ENCODE assay signal across 9 mouse cellular contexts in the genomic region with DNA sequence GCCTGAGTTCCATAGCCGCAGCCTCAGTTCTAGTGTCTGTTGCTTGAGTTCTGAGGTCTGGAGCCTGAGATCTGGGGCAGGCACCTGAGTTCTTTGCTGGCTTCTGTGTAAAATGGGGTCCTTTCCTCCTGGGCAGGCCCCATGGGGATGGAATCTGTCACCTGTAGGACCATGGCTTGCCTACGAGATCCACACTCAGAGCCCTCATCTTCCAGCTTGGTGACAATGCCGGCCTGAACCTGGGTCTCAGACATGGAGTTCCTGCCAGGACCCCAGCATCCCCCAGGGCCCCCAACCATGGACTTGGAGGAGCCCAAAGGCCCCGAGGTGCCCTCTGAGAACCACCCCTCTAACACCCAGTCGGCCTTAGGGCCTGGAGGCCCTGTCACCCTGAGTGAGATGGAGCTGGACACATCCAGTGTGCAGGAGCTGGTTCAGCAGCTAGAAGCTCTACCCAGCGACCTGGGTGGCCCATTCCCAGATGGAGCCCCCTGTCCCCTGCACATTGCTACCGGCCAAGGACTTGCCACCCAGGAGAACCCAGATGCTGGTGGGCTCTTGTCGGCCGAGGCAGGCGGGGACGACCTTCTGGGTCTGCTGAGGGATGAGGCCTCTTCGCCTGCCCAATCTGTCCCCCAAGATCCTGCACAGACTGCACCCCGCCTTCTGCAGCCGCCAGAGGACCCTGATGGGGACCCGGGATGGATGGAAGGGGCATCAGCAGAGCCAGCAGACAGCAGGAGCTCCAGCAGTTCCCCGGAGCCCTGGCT. TPM values are rescaled to one million over a fixed set of nuclear protein-coding genes. Genes with fewer than 3 reads are reported as not detected.
A peak's percentile ranks its signal among the peaks of the same experiment; 100 is the strongest.
DNase-seq lines count a peak whose midpoint lies in the region; ATAC-seq lines count a peak whose summit lies in the region.
"Had no signal": no experiment of that assay in that cellular context is flagged by ENCODE, and none has a peak within 500 bp of the region (broad histone marks: within the 10 kb centered on the region; RNA-seq: fewer than 3 reads in every experiment).

No protein-coding gene starts in this region.

- H3K9ac ChIP-seq in kidney, embryonic 14.5 days (ENCODE audit: low read depth, low read length) = peak overlapping the region; percentile 89
- peak overlapping the region; percentile 78 for H3K9ac ChIP-seq in hindbrain, embryonic 12.5 days
- H3K9ac ChIP-seq in midbrain, embryonic 12.5 days (replicated peaks) = peak overlapping the region; percentile 79

- peaks cover 19% of the 10 kb centered on the region; the same call in 1 of the 2 replicates for H3K4me1 ChIP-seq in kidney, embryonic 14.5 days (ENCODE audit: control insufficient read depth, insufficient read depth, low read length)
- peaks cover 8% of the 10 kb centered on the region; the same call in 1 of the 2 replicates for H3K4me1 ChIP-seq in brown adipose tissue, adult 24 weeks (ENCODE audit: control insufficient read depth, insufficient read depth, insufficient read length, low read length)
- H3K4me1 ChIP-seq in hindbrain, embryonic 12.5 days = peaks cover 18% of the 10 kb centered on the region
- peaks cover 15% of the 10 kb centered on the region for H3K4me1 ChIP-seq in midbrain, embryonic 12.5 days

- H3K36me3 ChIP-seq in kidney, embryonic 14.5 days (ENCODE audit: control insufficient read depth, insufficient read depth, low read length) = peaks cover 51% of the 10 kb centered on the region
- H3K36me3 ChIP-seq in hindbrain, embryonic 12.5 days = peaks cover 47% of the 10 kb centered on the region
- H3K36me3 ChIP-seq in midbrain, embryonic 12.5 days = peaks cover 47% of the 10 kb centered on the region

- peak overlapping the region; percentile 79 for H3K4me3 ChIP-seq in kidney, embryonic 14.5 days (ENCODE audit: low read length)
- peak overlapping the region; percentile 83 for H3K4me3 ChIP-seq in brown adipose tissue, adult 24 weeks (ENCODE audit: insufficient read depth, low read depth, low read length)
- peak overlapping the region; percentile 69 for H3K4me3 ChIP-seq in hindbrain, embryonic 12.5 days
- H3K4me3 ChIP-seq in midbrain, embryonic 12.5 days = peak overlapping the region; percentile 63

- H3K27ac ChIP-seq in kidney, embryonic 14.5 days (ENCODE audit: low read depth, low read length) = no peak overlapping the region
- H3K27ac ChIP-seq in brown adipose tissue, adult 24 weeks (replicated peaks; ENCODE audit: low read depth, low read length) = peak overlapping the region; percentile 92
- no peak overlapping the region for H3K27ac ChIP-seq in hindbrain, embryonic 12.5 days
- H3K27ac ChIP-seq in midbrain, embryonic 12.5 days (replicated peaks) = no peak overlapping the region

- ATAC-seq in kidney, embryonic 14.5 days (ENCODE audit: low FRiP score, low TSS enrichment) = no peak
- ATAC-seq in hindbrain, embryonic 12.5 days (ENCODE audit: low FRiP score) = no peak
- ATAC-seq in midbrain, embryonic 12.5 days (ENCODE audit: low FRiP score, low read depth) = no peak

- no peaks in the 10 kb centered on the region for H3K27me3 ChIP-seq in kidney, embryonic 14.5 days (ENCODE audit: control insufficient read depth, insufficient read depth, low read length)
- no peaks in the 10 kb centered on the region for H3K27me3 ChIP-seq in hindbrain, embryonic 12.5 days
- H3K27me3 ChIP-seq in midbrain, embryonic 12.5 days = no peaks in the 10 kb centered on the region

- WGBS in kidney, embryonic 14.5 days = 82% methylated on average over 16 of the region's 16 CpGs
- 81% methylated on average over 16 of the region's 16 CpGs for WGBS in hindbrain, embryonic 12.5 days
- 80% methylated on average over 16 of the region's 16 CpGs for WGBS in midbrain, embryonic 12.5 days

- DNase-seq in kidney, adult 11 months = no peak
- DNase-seq in frontal cortex, postnatal 25 days (ENCODE audit: low spot score in 2 of 2) = no peak
- no peak for DNase-seq in spleen, postnatal 4 days (ENCODE audit: low spot score in 2 of 2)
- no peak for DNase-seq in gastrocnemius, adult 18-20 months (ENCODE audit: low spot score)

- H3K4me2 ChIP-seq in kidney, embryonic 14.5 days (replicated peaks; ENCODE audit: low read depth, low read length) = peak overlapping the region; percentile 91
- peak overlapping the region; percentile 66 for H3K4me2 ChIP-seq in hindbrain, embryonic 12.5 days (replicated peaks)
- H3K4me2 ChIP-seq in midbrain, embryonic 12.5 days (replicated peaks) = peak overlapping the region; percentile 79

- H3K9me3 ChIP-seq in kidney, embryonic 14.5 days (ENCODE audit: control insufficient read depth, low read length) = no peaks in the 10 kb centered on the region
- H3K9me3 ChIP-seq in hindbrain, embryonic 12.5 days (replicated peaks) = no peaks in the 10 kb centered on the region
- H3K9me3 ChIP-seq in midbrain, embryonic 12.5 days = no peaks in the 10 kb centered on the region

RNA-seq across cellular contexts. Expression of gene Apba3, which starts 2.1 kb away (rescaled TPM):
- polyA plus RNA-seq in kidney, embryonic 14.5 days (2014; fragmentation: Nextera tagmentation; extraction: Ambion mirVana) = 51.4 and 52.7 TPM in 2 replicates
- polyA plus RNA-seq in brown adipose tissue, adult 24 weeks (2012; ENCODE audit: insufficient read depth, insufficient read length, missing spikeins) = 59.5 and 82.7 TPM in 2 replicates
- 36.9 and 38.1 TPM in 2 replicates for polyA plus RNA-seq in hindbrain, embryonic 12.5 days (2016; fragmentation: Nextera tagmentation; extraction: Ambion mirVana)
- polyA plus RNA-seq in midbrain, embryonic 12.5 days (2016; fragmentation: Nextera tagmentation; extraction: Ambion mirVana) = 34.8 and 36.1 TPM in 2 replicates
- total RNA-seq in gastrocnemius, adult 18-20 months (2021) = 100 to 1,000 TPM; 102 to 105 TPM

RNA-seq across cellular contexts. Expression of gene Mrpl54, which starts 2.1 kb away (rescaled TPM):
- 240 and 276 TPM in 2 replicates for polyA plus RNA-seq in kidney, embryonic 14.5 days (2014; fragmentation: Nextera tagmentation; extraction: Ambion mirVana)
- 122 and 144 TPM in 2 replicates for polyA plus RNA-seq in brown adipose tissue, adult 24 weeks (2012; ENCODE audit: insufficient read depth, insufficient read length, missing spikeins)
- 142 and 155 TPM in 2 replicates for polyA plus RNA-seq in hindbrain, embryonic 12.5 days (2016; fragmentation: Nextera tagmentation; extraction: Ambion mirVana)
- polyA plus RNA-seq in midbrain, embryonic 12.5 days (2016; fragmentation: Nextera tagmentation; extraction: Ambion mirVana) = 168 and 169 TPM in 2 replicates
- 100 to 1,000 TPM; 106 to 116 TPM for total RNA-seq in gastrocnemius, adult 18-20 months (2021)

RNA-seq across cellular contexts. Expression of gene Matk, which starts 16.1 kb away (rescaled TPM):
- polyA plus RNA-seq in kidney, embryonic 14.5 days (2014; fragmentation: Nextera tagmentation; extraction: Ambion mirVana) = 5.4 and 7.0 TPM in 2 replicates
- polyA plus RNA-seq in brown adipose tissue, adult 24 weeks (2012; ENCODE audit: insufficient read depth, insufficient read length, missing spikeins) = not detected in 2 replicates
- polyA plus RNA-seq in hindbrain, embryonic 12.5 days (2016; fragmentation: Nextera tagmentation; extraction: Ambion mirVana) = 6.3 and 6.8 TPM in 2 replicates
- 4.3 and 5.0 TPM in 2 replicates for polyA plus RNA-seq in midbrain, embryonic 12.5 days (2016; fragmentation: Nextera tagmentation; extraction: Ambion mirVana)
- not detected for total RNA-seq in gastrocnemius, adult 18-20 months (2021)

RNA-seq across cellular contexts. Expression of gene Tjp3, which starts 22.6 kb away (rescaled TPM):
- polyA plus RNA-seq in kidney, embryonic 14.5 days (2014; fragmentation: Nextera tagmentation; extraction: Ambion mirVana) = 7.6 and 11.6 TPM in 2 replicates
- polyA plus RNA-seq in brown adipose tissue, adult 24 weeks (2012; ENCODE audit: insufficient read depth, insufficient read length, missing spikeins) = 1.6 TPM in 1 of 2 replicates, not detected in the other
- polyA plus RNA-seq in hindbrain, embryonic 12.5 days (2016; fragmentation: Nextera tagmentation; extraction: Ambion mirVana) = 5.4 and 6.8 TPM in 2 replicates
- polyA plus RNA-seq in midbrain, embryonic 12.5 days (2016; fragmentation: Nextera tagmentation; extraction: Ambion mirVana) = 6.6 and 7.5 TPM in 2 replicates
- not detected for total RNA-seq in gastrocnemius, adult 18-20 months (2021)
- total RNA-seq: gastrocnemius, postnatal 25 days had no signal

RNA-seq across cellular contexts. Expression of gene Pip5k1c, which starts 23.9 kb away (rescaled TPM):
- polyA plus RNA-seq in kidney, embryonic 14.5 days (2014; fragmentation: Nextera tagmentation; extraction: Ambion mirVana) = 25.4 and 60.7 TPM in 2 replicates
- polyA plus RNA-seq in brown adipose tissue, adult 24 weeks (2012; ENCODE audit: insufficient read depth, insufficient read length, missing spikeins) = 10.6 and 12.4 TPM in 2 replicates
- polyA plus RNA-seq in hindbrain, embryonic 12.5 days (2016; fragmentation: Nextera tagmentation; extraction: Ambion mirVana) = 97.3 and 103 TPM in 2 replicates
- polyA plus RNA-seq in midbrain, embryonic 12.5 days (2016; fragmentation: Nextera tagmentation; extraction: Ambion mirVana) = 89.9 and 92.6 TPM in 2 replicates
- total RNA-seq in gastrocnemius, adult 18-20 months (2021) = 10 to 100 TPM; 19.7 to 20.4 TPM
